ENCODE assay signal across 8 mouse cellular contexts in genomic region chr19:45047417-45047934, GRCm38 (mm10). TPM values are rescaled to one million over a fixed set of nuclear protein-coding genes. Genes with fewer than 3 reads are reported as not detected.
DNase-seq lines count a peak whose midpoint lies in the region; ATAC-seq and TF ChIP-seq lines count a peak whose summit lies in the region.

Gene Sfxn3 (plus strand): TSS chr19:45047503.

- peak within 1 kb of the TSS; percentile 85 for H3K4me2 ChIP-seq in forebrain, postnatal 0 days (ENCODE audit: low read depth)
- H3K4me2 ChIP-seq in neural tube, embryonic 15.5 days, result peak within 1 kb of the TSS; percentile 90

- peak within 1 kb of the TSS; percentile 73 for H3K4me3 ChIP-seq in G1E (ENCODE audit: low read depth, low read length)
- peak within 1 kb of the TSS; percentile 67 for H3K4me3 ChIP-seq in forebrain, postnatal 0 days (ENCODE audit: low read depth, low read length)
- peak within 1 kb of the TSS; percentile 78 for H3K4me3 ChIP-seq in layer of hippocampus, adult 2 months
- peak within 1 kb of the TSS; percentile 91 for H3K4me3 ChIP-seq in lung, adult 2 months (replicated peaks; ENCODE audit: extremely low read depth, low read depth, low read length)
- peak within 1 kb of the TSS; percentile 67 for H3K4me3 ChIP-seq in neural tube, embryonic 15.5 days (replicated peaks)

- H3K9ac ChIP-seq in forebrain, postnatal 0 days, result peak within 1 kb of the TSS; percentile 61
- H3K9ac ChIP-seq in neural tube, embryonic 15.5 days (replicated peaks), result peak within 1 kb of the TSS; percentile 80

- intact Hi-C loops in heart, postnatal 36 days (cut with DNase I), result no loop called here

- H3K27ac ChIP-seq in forebrain, postnatal 0 days (ENCODE audit: low read depth, low read length), result peak within 1 kb of the TSS; percentile 96
- peak within 1 kb of the TSS; percentile 97 for H3K27ac ChIP-seq in layer of hippocampus, adult 2 months
- H3K27ac ChIP-seq in neural tube, embryonic 15.5 days (replicated peaks), result peak within 1 kb of the TSS; percentile 96

- DNase-seq in G1E (ENCODE audit: low spot score), result peak; percentile 97
- DNase-seq in cerebellum, adult 18-20 months, result peak; percentile 96
- DNase-seq in forebrain, postnatal 0 days, result peak; percentile 96
- DNase-seq in heart, postnatal 36 days, result peak; percentile 94 to 96
- peak; percentile 91 to 93 for DNase-seq in layer of hippocampus, adult 2 months (ENCODE audit: low spot score in 2 of 2)
- peak; percentile 96 for DNase-seq in lung, adult 2 months
- DNase-seq in testis, postnatal 10 days (ENCODE audit: low spot score), result peak; percentile 98

- WGBS in forebrain, postnatal 0 days, result 2% methylated on average over 26 of the region's 26 CpGs
- WGBS in lung, adult 2 months, result under 1% methylated on average over 26 of the region's 26 CpGs
- under 1% methylated on average over 26 of the region's 26 CpGs for WGBS in neural tube, embryonic 15.5 days

- H3K9me3 ChIP-seq in G1E (replicated peaks), result no peaks in the 10 kb centered on the region
- no peaks in the 10 kb centered on the region for H3K9me3 ChIP-seq in forebrain, postnatal 0 days (ENCODE audit: low read length)
- H3K9me3 ChIP-seq in neural tube, embryonic 15.5 days (replicated peaks), result no peaks in the 10 kb centered on the region

- peaks cover 36% of the 10 kb centered on the region for H3K36me3 ChIP-seq in G1E (replicated peaks)
- peaks cover 19% of the 10 kb centered on the region for H3K36me3 ChIP-seq in forebrain, postnatal 0 days (ENCODE audit: insufficient read depth)
- peaks cover 25% of the 10 kb centered on the region for H3K36me3 ChIP-seq in neural tube, embryonic 15.5 days

- peaks cover 34% of the 10 kb centered on the region for H3K27me3 ChIP-seq in G1E (ENCODE audit: insufficient read depth, low read length)
- H3K27me3 ChIP-seq in forebrain, postnatal 0 days (ENCODE audit: insufficient read depth, low read length), result no peaks in the 10 kb centered on the region
- peaks cover 17% of the 10 kb centered on the region for H3K27me3 ChIP-seq in neural tube, embryonic 15.5 days (replicated peaks)

- H3K4me1 ChIP-seq in G1E (ENCODE audit: insufficient read depth, low read depth, low read length), result peaks cover 33% of the 10 kb centered on the region
- peaks cover 15% of the 10 kb centered on the region for H3K4me1 ChIP-seq in forebrain, postnatal 0 days (ENCODE audit: insufficient read depth)
- H3K4me1 ChIP-seq in lung, adult 2 months (ENCODE audit: control insufficient read depth, insufficient read depth, low read length), result peaks cover 6% of the 10 kb centered on the region; the same call in 1 of the 2 replicates
- peaks cover 52% of the 10 kb centered on the region for H3K4me1 ChIP-seq in neural tube, embryonic 15.5 days

- ATAC-seq in G1E (ENCODE audit: extremely low read depth, insufficient number of reproducible peaks, low FRiP score, poor library complexity, severe bottlenecking), result peak; percentile 73
- ATAC-seq in forebrain, postnatal 0 days, result peak; percentile 89
- peak; percentile 86 for ATAC-seq in neural tube, embryonic 15.5 days (ENCODE audit: low FRiP score)

- TF ChIP-seq POLR2A in lung, adult 2 months (IDR thresholded peaks at IDR 0.05; ENCODE audit: borderline replicate concordance, extremely low read depth, low read depth, low read length), result peak; percentile 73; the same call in 1 of the 2 replicates

- peak; percentile 46; the same call in 1 of the 2 replicates for TF ChIP-seq CTCF in G1E (IDR thresholded peaks at IDR 0.05; ENCODE audit: low read depth, low read length)
- TF ChIP-seq CTCF in forebrain, postnatal 0 days (IDR thresholded peaks at IDR 0.05; ENCODE audit: low read depth), result peak; percentile 89
- TF ChIP-seq CTCF in layer of hippocampus, adult 2 months (conservative IDR thresholded peaks at IDR 0.05), result peak; percentile 90
- TF ChIP-seq CTCF in lung, adult 2 months (IDR thresholded peaks at IDR 0.05; ENCODE audit: insufficient read depth, low read length), result peak; percentile 45

RNA-seq across cellular contexts. Expression of gene Sfxn3, which starts in this region (rescaled TPM):
- total RNA-seq in G1E (2014; fragmentation: Nextera tagmentation), result 26.1 and 34.6 TPM in 2 replicates
- 7.4 TPM in 2 replicates for total RNA-seq in G1E (2017)
- polyA plus RNA-seq in G1E (2012), result 4.4 and 6.7 TPM in 2 replicates
- total RNA-seq in forebrain, postnatal 0 days (2014; rRNA removed), result 50.7 and 53.1 TPM in 2 replicates
- 93.3 and 106 TPM in 2 replicates for polyA plus RNA-seq in forebrain, postnatal 0 days (2015; fragmentation: Nextera tagmentation; extraction: Ambion mirVana)
- total RNA-seq in heart, postnatal 36 days (2021), result 10 to 100 TPM; 11.6 to 14.2 TPM
- 10 to 100 TPM; 87.3 to 99.8 TPM for total RNA-seq in layer of hippocampus, adult 2 months (2021)
- 61.8 and 84.2 TPM in 2 replicates for polyA plus RNA-seq in lung, adult 2 months (2012; rRNA removed)
- 68.6 and 75.8 TPM in 2 replicates for polyA plus RNA-seq in neural tube, embryonic 15.5 days (2015; fragmentation: Nextera tagmentation; extraction: Ambion mirVana)

Comparison
In these comparisons a context has a peak if more than half of its experiments do, and no peak if none do; other contexts are left out.
1. Peak in every context shown above with its lines: DNase-seq, ATAC-seq, H3K4me3 ChIP-seq and H3K27ac ChIP-seq.